Mouse (Mus musculus): ENCODE measurements around the gene Tmem196. TPM values are rescaled to one million over a fixed set of nuclear protein-coding genes. Genes with fewer than 3 reads are reported as not detected.

The Tmem196 gene
- 1.1 and 1.4 TPM in 2 replicates for polyA plus RNA-seq (2015; fragmentation: Nextera tagmentation; extraction: Ambion mirVana)

DNA sequence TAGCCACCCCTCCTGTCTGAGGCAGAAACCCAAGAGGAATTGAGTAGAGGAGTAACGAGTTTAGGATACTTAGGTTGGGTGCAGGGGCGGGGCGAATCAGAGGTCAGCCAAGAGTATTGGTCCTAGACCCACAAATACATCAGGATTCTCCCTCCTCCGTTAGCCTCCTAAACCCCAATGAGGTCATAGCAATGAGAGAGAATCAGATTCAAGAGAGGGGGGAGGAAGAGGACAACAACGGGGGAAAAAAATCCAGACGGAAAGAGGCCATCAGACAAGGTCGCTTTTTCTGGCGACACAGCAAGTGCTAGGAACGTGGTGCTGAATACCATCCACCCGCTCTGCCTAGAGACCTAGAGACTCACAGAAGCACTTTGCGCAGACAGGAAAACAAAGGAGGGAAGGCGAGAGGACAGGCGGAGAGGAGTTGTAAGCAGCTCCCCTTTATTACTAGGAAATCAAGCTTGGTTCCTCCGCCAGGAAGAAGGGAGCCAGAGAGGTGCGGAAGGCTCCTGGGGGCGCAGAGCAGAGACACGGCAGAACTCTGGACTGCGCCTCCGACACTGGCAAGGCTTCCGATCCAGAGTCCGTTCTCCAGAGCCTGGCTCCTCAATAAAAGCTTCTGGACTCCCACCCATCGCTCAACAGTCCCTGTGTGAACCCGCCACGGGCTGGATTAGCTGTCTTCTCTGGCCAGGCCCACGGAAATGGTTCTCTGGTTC lies at the start of gene Tmem196:
Tmem196 (plus strand) TSS at position 234 of the 722 bp plus-strand sequence.
- Histone ChIP-seq H3K27ac (ENCODE audit: low read length) (0 out of 2 replicates have a peak within 1 kb of the TSS, but pooled peaks have one; percentile 46), H3K4me2 (ENCODE audit: low read depth, low read length) (peak within 1 kb of the TSS; percentile 82), H3K9me3 (replicated peaks; ENCODE audit: control insufficient read depth, low read length) (no peaks in the 10 kb centered on the region), H3K36me3 (ENCODE audit: control insufficient read depth, insufficient read depth) (no peaks in the 10 kb centered on the region), H3K4me3 (ENCODE audit: low read length) (peak within 1 kb of the TSS; percentile 63), H3K9ac (ENCODE audit: low read length) (peak within 1 kb of the TSS; percentile 61), H3K4me1 (ENCODE audit: control insufficient read depth, insufficient read depth, low read length) (0 out of 2 replicates have a peak, but pooled peaks cover 4% of the 10 kb centered on the region), H3K27me3 (ENCODE audit: control insufficient read depth, insufficient read depth, low read length) (0 out of 2 replicates have a peak, but pooled peaks cover 2% of the 10 kb centered on the region)
- ATAC-seq (replicated peaks; ENCODE audit: extremely low read depth, insufficient read depth, low FRiP score), result peak; percentile 72; the same call in 1 of the 2 replicates
- WGBS, result 2% methylated on average over 25 of the region's 25 CpGs

DNA sequence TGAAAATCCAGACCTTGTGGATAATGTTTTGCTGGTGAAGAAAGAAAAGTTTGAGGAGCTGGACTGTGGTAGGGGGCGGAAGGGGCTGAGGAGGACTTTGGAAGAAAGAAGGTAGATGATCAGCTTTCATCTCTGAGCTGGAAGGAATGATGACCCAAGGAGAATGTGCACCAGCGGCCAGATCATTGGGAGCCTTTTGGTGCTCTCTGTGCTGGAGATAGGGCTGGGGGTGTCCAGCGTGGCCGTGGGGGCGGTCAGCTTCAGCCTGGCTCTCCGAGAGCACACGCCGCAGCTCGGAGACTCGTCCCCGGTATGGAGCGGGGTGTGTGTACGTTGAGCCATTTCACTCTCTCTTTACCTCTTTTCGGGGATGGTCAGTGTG lies 680 bp downstream of the Tmem196 start:
- Histone ChIP-seq H3K27me3 (ENCODE audit: control insufficient read depth, insufficient read depth, low read length) (0 out of 2 replicates have a peak, but pooled peaks cover 2% of the 10 kb centered on the region), H3K9ac (ENCODE audit: low read length) (peak overlapping the region; percentile 61), H3K36me3 (ENCODE audit: control insufficient read depth, insufficient read depth) (no peaks in the 10 kb centered on the region), H3K9me3 (replicated peaks; ENCODE audit: control insufficient read depth, low read length) (no peaks in the 10 kb centered on the region), H3K4me1 (ENCODE audit: control insufficient read depth, insufficient read depth, low read length) (0 out of 2 replicates have a peak, but pooled peaks cover 4% of the 10 kb centered on the region), H3K4me2 (ENCODE audit: low read depth, low read length) (peak overlapping the region; percentile 82), H3K4me3 (ENCODE audit: low read length) (peak overlapping the region; percentile 63), H3K27ac (ENCODE audit: low read length) (no peak overlapping the region)
- 4% methylated on average over 14 of the region's 14 CpGs for WGBS
- ATAC-seq (replicated peaks; ENCODE audit: extremely low read depth, insufficient read depth, low FRiP score), result 0 out of 2 replicates have a peak, but pooled peaks have one; percentile 18

DNA sequence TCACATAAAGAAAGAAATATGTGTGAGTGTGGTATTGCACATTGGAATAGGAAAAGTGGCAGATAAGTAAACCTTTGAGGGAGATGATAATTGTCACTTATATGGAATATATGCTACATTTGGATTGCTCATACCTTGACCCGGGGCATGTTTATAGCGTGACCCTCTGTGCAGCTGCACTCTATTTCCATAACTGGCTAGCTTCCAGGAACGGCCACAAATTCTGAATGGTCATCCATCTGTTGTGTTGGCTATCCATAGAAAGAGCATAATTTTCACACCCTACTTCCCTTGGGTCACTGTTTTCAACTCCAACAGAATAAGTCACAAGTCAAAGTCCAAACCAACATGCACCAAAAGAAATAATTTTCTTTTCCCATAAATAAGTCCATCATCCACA lies 11.4 kb downstream of the Tmem196 start:
- H3K27me3 ChIP-seq (ENCODE audit: control insufficient read depth, insufficient read depth, low read length), result no peaks in the 10 kb centered on the region
- no peak overlapping the region for H3K27ac ChIP-seq (ENCODE audit: low read length)
- WGBS, result 67% methylated on average over 3 of the region's 3 CpGs
- no peak overlapping the region for H3K4me3 ChIP-seq (ENCODE audit: low read length)
- H3K4me1 ChIP-seq (ENCODE audit: control insufficient read depth, insufficient read depth, low read length), result no peaks in the 10 kb centered on the region
- ATAC-seq (replicated peaks; ENCODE audit: extremely low read depth, insufficient read depth, low FRiP score), result no peak
- no peaks in the 10 kb centered on the region for H3K36me3 ChIP-seq (ENCODE audit: control insufficient read depth, insufficient read depth)
- H3K9ac ChIP-seq (ENCODE audit: low read length), result no peak overlapping the region
- H3K4me2 ChIP-seq (ENCODE audit: low read depth, low read length), result no peak overlapping the region
- H3K9me3 ChIP-seq (replicated peaks; ENCODE audit: control insufficient read depth, low read length), result no peaks in the 10 kb centered on the region

DNA sequence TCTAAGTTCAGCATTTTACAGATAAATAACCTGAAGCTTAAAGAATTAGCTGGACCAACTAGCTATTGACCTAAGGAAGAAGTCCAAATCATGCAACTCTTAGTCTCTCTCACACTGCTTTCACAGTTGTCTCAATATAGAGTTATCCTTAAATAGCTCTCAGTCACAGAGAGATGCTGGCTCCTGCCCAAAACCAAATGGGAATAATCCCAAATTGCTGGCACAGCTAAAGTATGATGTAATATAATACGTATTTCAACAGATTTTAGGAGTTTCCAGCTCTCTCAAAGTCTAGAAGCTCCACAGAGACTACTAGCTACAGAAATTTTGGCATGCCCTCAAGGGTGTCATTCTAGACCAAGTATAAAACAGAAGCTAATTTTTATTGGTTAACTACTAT lies 15.1 kb downstream of the Tmem196 start:
- WGBS, result 25% methylated on average over 1 of the region's 1 CpGs
- peak; percentile 37; the same call in 1 of the 2 replicates for ATAC-seq (replicated peaks; ENCODE audit: extremely low read depth, insufficient read depth, low FRiP score)
- no peaks in the 10 kb centered on the region for H3K4me1 ChIP-seq (ENCODE audit: control insufficient read depth, insufficient read depth, low read length)
- H3K9me3 ChIP-seq (replicated peaks; ENCODE audit: control insufficient read depth, low read length), result no peaks in the 10 kb centered on the region
- no peaks in the 10 kb centered on the region for H3K27me3 ChIP-seq (ENCODE audit: control insufficient read depth, insufficient read depth, low read length)
- no peaks in the 10 kb centered on the region for H3K36me3 ChIP-seq (ENCODE audit: control insufficient read depth, insufficient read depth)
- H3K27ac ChIP-seq (ENCODE audit: low read length), result no peak overlapping the region
- H3K9ac ChIP-seq (ENCODE audit: low read length), result no peak overlapping the region
- H3K4me2 ChIP-seq (ENCODE audit: low read depth, low read length), result no peak overlapping the region
- H3K4me3 ChIP-seq (ENCODE audit: low read length), result no peak overlapping the region

DNA sequence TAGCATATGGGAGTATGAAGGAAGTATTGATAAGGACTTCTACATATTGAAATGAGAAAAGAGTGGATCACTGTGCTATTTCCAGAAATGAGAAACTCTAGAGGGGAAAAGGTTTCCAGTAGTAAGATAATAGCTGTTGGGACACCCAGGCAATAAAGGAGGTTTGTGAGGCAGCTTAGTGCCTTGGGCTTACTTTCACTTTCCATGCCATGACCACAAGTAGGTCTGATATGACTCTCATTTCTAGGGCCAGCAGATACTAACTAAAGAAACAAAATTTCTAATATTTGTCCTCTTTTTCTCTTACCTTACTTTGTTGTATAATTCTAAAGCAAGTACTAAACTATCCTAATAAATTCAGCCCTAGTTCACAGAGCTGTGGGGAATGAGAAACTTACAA lies 19.8 kb downstream of the Tmem196 start:
- Histone ChIP-seq H3K27ac (ENCODE audit: low read length) (no peak overlapping the region), H3K36me3 (ENCODE audit: control insufficient read depth, insufficient read depth) (no peaks in the 10 kb centered on the region), H3K4me2 (ENCODE audit: low read depth, low read length) (no peak overlapping the region), H3K27me3 (ENCODE audit: control insufficient read depth, insufficient read depth, low read length) (no peaks in the 10 kb centered on the region), H3K9me3 (replicated peaks; ENCODE audit: control insufficient read depth, low read length) (no peaks in the 10 kb centered on the region), H3K4me1 (ENCODE audit: control insufficient read depth, insufficient read depth, low read length) (no peaks in the 10 kb centered on the region), H3K9ac (ENCODE audit: low read length) (no peak overlapping the region), H3K4me3 (ENCODE audit: low read length) (no peak overlapping the region)
- ATAC-seq (replicated peaks; ENCODE audit: extremely low read depth, insufficient read depth, low FRiP score), result no peak

DNA sequence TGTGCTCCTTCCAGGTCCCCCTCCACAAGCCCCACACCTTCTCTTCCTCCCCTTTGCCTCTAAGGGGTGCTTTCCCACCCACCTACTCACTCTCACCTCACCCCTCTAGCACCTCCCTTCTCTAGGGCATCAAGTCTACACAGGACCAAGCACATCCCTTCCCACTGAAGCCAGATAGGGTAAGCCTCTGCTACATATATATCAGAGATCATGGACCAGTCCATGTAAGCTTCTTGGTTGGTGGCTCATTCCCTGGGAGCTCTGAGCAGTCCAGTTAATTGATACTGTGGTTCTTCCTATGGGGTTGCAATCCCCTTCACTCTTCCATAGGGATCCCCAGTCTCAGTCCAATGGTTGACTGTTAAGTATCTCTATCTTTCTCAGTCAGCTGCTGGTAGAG lies 24.4 kb downstream of the Tmem196 start:
- H3K4me1 ChIP-seq (ENCODE audit: control insufficient read depth, insufficient read depth, low read length), result no peaks in the 10 kb centered on the region
- no peak overlapping the region for H3K27ac ChIP-seq (ENCODE audit: low read length)
- no peaks in the 10 kb centered on the region for H3K27me3 ChIP-seq (ENCODE audit: control insufficient read depth, insufficient read depth, low read length)
- H3K9ac ChIP-seq (ENCODE audit: low read length), result no peak overlapping the region
- no peak overlapping the region for H3K4me2 ChIP-seq (ENCODE audit: low read depth, low read length)
- no peak overlapping the region for H3K4me3 ChIP-seq (ENCODE audit: low read length)
- H3K36me3 ChIP-seq (ENCODE audit: control insufficient read depth, insufficient read depth), result no peaks in the 10 kb centered on the region
- H3K9me3 ChIP-seq (replicated peaks; ENCODE audit: control insufficient read depth, low read length), result no peaks in the 10 kb centered on the region
- ATAC-seq (replicated peaks; ENCODE audit: extremely low read depth, insufficient read depth, low FRiP score), result no peak

DNA sequence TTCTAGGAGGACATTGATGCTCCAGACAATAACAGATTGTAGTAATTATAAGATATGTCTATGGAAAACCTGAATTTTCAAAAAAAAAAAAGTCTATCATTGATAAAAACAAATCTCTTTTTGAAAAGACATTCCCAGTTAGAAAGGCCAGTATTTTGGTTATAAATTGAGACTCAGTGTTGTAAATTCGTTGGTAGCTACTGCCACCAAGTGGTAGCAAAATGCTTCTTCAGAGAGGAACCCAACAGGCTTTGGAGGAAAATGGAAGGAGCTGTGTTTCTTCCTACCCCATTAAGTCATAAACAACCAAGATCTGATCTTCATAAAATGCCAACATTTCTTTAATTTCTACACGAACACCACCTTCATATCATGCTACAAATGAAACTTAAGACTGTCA lies 36.1 kb downstream of the Tmem196 start:
- 3% methylated on average over 2 of the region's 2 CpGs for WGBS
- H3K9ac ChIP-seq (ENCODE audit: low read length), result no peak overlapping the region
- no peaks in the 10 kb centered on the region for H3K27me3 ChIP-seq (ENCODE audit: control insufficient read depth, insufficient read depth, low read length)
- no peak overlapping the region for H3K4me2 ChIP-seq (ENCODE audit: low read depth, low read length)
- no peak overlapping the region for H3K4me3 ChIP-seq (ENCODE audit: low read length)
- no peak overlapping the region for H3K27ac ChIP-seq (ENCODE audit: low read length)
- no peaks in the 10 kb centered on the region for H3K36me3 ChIP-seq (ENCODE audit: control insufficient read depth, insufficient read depth)
- H3K9me3 ChIP-seq (replicated peaks; ENCODE audit: control insufficient read depth, low read length), result no peaks in the 10 kb centered on the region
- ATAC-seq (replicated peaks; ENCODE audit: extremely low read depth, insufficient read depth, low FRiP score), result no peak
- no peaks in the 10 kb centered on the region for H3K4me1 ChIP-seq (ENCODE audit: control insufficient read depth, insufficient read depth, low read length)

DNA sequence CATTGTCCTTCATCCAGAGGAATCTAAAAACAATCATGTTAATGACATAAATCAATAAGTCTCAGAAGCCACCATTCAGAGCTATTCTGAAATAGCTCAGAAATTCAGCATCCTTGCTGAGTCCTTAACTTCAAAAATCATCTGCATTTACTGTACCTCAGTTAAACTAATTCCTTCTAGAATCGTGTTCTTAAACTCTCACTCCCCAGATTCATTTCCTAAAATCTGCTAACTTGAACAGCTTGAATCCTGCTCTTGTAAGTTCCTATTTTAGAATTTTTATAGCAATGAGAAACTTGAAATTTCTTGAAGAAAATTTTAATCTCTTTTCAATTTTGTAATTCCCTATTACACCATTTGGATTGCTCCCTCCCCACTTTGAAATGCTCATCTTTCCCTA lies 52.6 kb downstream of the Tmem196 start:
- Histone ChIP-seq H3K36me3 (ENCODE audit: control insufficient read depth, insufficient read depth) (no peaks in the 10 kb centered on the region), H3K9me3 (replicated peaks; ENCODE audit: control insufficient read depth, low read length) (no peaks in the 10 kb centered on the region), H3K27ac (ENCODE audit: low read length) (no peak overlapping the region), H3K4me3 (ENCODE audit: low read length) (no peak overlapping the region), H3K4me2 (ENCODE audit: low read depth, low read length) (no peak overlapping the region), H3K9ac (ENCODE audit: low read length) (no peak overlapping the region), H3K27me3 (ENCODE audit: control insufficient read depth, insufficient read depth, low read length) (no peaks in the 10 kb centered on the region), H3K4me1 (ENCODE audit: control insufficient read depth, insufficient read depth, low read length) (peaks cover 3% of the 10 kb centered on the region; the same call in 1 of the 2 replicates)
- WGBS, result 69% methylated on average over 1 of the region's 1 CpGs
- no peak for ATAC-seq (replicated peaks; ENCODE audit: extremely low read depth, insufficient read depth, low FRiP score)

DNA sequence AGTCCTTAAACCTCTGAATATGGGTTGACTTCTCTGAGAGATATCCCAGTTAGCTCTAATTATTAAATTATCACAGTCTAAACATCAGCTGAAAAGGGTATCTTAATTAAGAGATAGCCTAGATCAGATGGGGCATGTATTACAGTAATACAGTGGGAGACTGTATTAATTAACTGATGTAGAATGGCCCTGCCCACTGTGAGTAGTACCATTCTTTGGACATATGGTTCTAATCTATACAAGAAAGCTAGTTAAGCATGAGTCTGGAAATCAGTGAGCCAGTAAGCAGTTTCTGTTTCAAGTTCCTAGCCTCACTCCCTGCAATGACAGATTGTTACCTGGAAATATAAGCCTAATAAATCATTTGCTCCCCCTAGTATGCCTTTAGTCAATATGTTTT lies 58.7 kb downstream of the Tmem196 start:
- H3K36me3 ChIP-seq (ENCODE audit: control insufficient read depth, insufficient read depth), result no peaks in the 10 kb centered on the region
- no peak overlapping the region for H3K4me3 ChIP-seq (ENCODE audit: low read length)
- no peaks in the 10 kb centered on the region for H3K9me3 ChIP-seq (replicated peaks; ENCODE audit: control insufficient read depth, low read length)
- H3K4me2 ChIP-seq (ENCODE audit: low read depth, low read length), result no peak overlapping the region
- no peak for ATAC-seq (replicated peaks; ENCODE audit: extremely low read depth, insufficient read depth, low FRiP score)
- H3K4me1 ChIP-seq (ENCODE audit: control insufficient read depth, insufficient read depth, low read length), result no peaks in the 10 kb centered on the region
- H3K27ac ChIP-seq (ENCODE audit: low read length), result no peak overlapping the region
- H3K27me3 ChIP-seq (ENCODE audit: control insufficient read depth, insufficient read depth, low read length), result no peaks in the 10 kb centered on the region
- no peak overlapping the region for H3K9ac ChIP-seq (ENCODE audit: low read length)

Data from heart, embryonic 16.5 days (tissue).